Mouse (Mus musculus): Measurements from ENCODE around the gene Ripor2. TPM values are rescaled to one million over a fixed set of nuclear protein-coding genes. Genes with fewer than 3 reads are reported as not detected.

The Ripor2 gene
- polyA plus RNA-seq, 1 experiment from 2014 or later: 3.5 TPM

- in situ Hi-C loops (cut with MboI; ENCODE audit: low pct_unique_long_range_greater_than_20kb): no loop called here
- H3K27me3 ChIP-seq: no peaks in the 10 kb centered on the region
- no peak for ATAC-seq
- ChIA-PET POLR2A (no interaction called here), CTCF (interaction anchor here (1.0 kb wide), 1 partner anchor 13 kb away, joined by 3 read pairs; no protein-coding TSS in a partner anchor)
- TF ChIP-seq CTCF (IDR thresholded peaks at IDR 0.05): no peak
- DNase-seq (ENCODE audit: low read depth, low spot score): no peak
These were observed 88.7 kb downstream of the Ripor2 start for GRCm38 (mm10) chr13:24670676-24671075.

GRCm38 (mm10) chr13:24679027-24679680 is 97.2 kb downstream of the Ripor2 start:
- POLR2A ChIA-PET: no interaction called here
- in situ Hi-C loops (cut with MboI; ENCODE audit: low pct_unique_long_range_greater_than_20kb): no loop called here
- ATAC-seq (peak; percentile 69), DNase-seq (ENCODE audit: low read depth, low spot score) (peak; percentile 61)
- CTCF ChIA-PET: interaction anchor here (0.9 to 1.5 kb wide), 2 partner anchors 8 to 41 kb away, joined by 3 to 5 read pairs; no protein-coding TSS in a partner anchor
- H3K27me3 ChIP-seq: no peaks in the 10 kb centered on the region
- TF ChIP-seq CTCF (IDR thresholded peaks at IDR 0.05): no peak

- CTCF ChIA-PET: no interaction called here
- H3K27me3 ChIP-seq: no peaks in the 10 kb centered on the region
- POLR2A ChIA-PET: no interaction called here
- in situ Hi-C loops (cut with MboI; ENCODE audit: low pct_unique_long_range_greater_than_20kb): no loop called here
- no peak for ATAC-seq
- no peak for TF ChIP-seq CTCF (IDR thresholded peaks at IDR 0.05)
- DNase-seq (ENCODE audit: low read depth, low spot score): no peak
These were observed 99.0 kb downstream of the Ripor2 start for GRCm38 (mm10) chr13:24680951-24681350.

GRCm38 (mm10) chr13:24682346-24682745 is 100.4 kb downstream of the Ripor2 start:
- no peak for DNase-seq (ENCODE audit: low read depth, low spot score)
- in situ Hi-C loops (cut with MboI; ENCODE audit: low pct_unique_long_range_greater_than_20kb): no loop called here
- CTCF ChIA-PET: no interaction called here
- no peak for TF ChIP-seq CTCF (IDR thresholded peaks at IDR 0.05)
- POLR2A ChIA-PET: no interaction called here
- ATAC-seq: no peak
- H3K27me3 ChIP-seq: no peaks in the 10 kb centered on the region

GRCm38 (mm10) chr13:24684503-24684902 is 102.5 kb downstream of the Ripor2 start:
- H3K27me3 ChIP-seq: no peaks in the 10 kb centered on the region
- ATAC-seq (no peak), DNase-seq (ENCODE audit: low read depth, low spot score) (no peak)
- ChIA-PET CTCF (interaction anchor here (1.1 kb wide), 1 partner anchor 203 kb away, joined by 4 read pairs; no protein-coding TSS in a partner anchor), POLR2A (interaction anchor here (1.0 kb wide), 1 partner anchor 30 kb away, joined by 3 read pairs; no protein-coding TSS in a partner anchor)
- in situ Hi-C loops (cut with MboI; ENCODE audit: low pct_unique_long_range_greater_than_20kb): no loop called here
- TF ChIP-seq CTCF (IDR thresholded peaks at IDR 0.05): no peak

- H3K27me3 ChIP-seq: no peaks in the 10 kb centered on the region
- in situ Hi-C loops (cut with MboI; ENCODE audit: low pct_unique_long_range_greater_than_20kb): loop anchor here (5.0 kb wide), 3 partner anchors 91 to 349 kb away; no protein-coding TSS in a partner anchor
- TF ChIP-seq CTCF (IDR thresholded peaks at IDR 0.05): no peak
- no peak for ATAC-seq
- no peak for DNase-seq (ENCODE audit: low read depth, low spot score)
- ChIA-PET POLR2A (no interaction called here), CTCF (interaction anchor here (1.3 to 3.2 kb wide), 6 partner anchors 12 to 204 kb away, joined by 3 to 32 read pairs (median 19); no protein-coding TSS in a partner anchor)
These were observed 103.9 kb downstream of the Ripor2 start for GRCm38 (mm10) chr13:24685846-24686245.

GRCm38 (mm10) chr13:24686705-24687665 is 105.0 kb downstream of the Ripor2 start:
- peak; percentile 93 for TF ChIP-seq CTCF (IDR thresholded peaks at IDR 0.05)
- ATAC-seq (no peak), DNase-seq (ENCODE audit: low read depth, low spot score) (no peak)
- CTCF ChIA-PET: interaction anchor here (0.8 to 3.2 kb wide), 33 partner anchors 8 to 208 kb away, joined by 3 to 32 read pairs (median 4); no protein-coding TSS in a partner anchor
- POLR2A ChIA-PET: no interaction called here
- in situ Hi-C loops (cut with MboI; ENCODE audit: low pct_unique_long_range_greater_than_20kb): loop anchor here (5.0 kb wide), 3 partner anchors 90 to 350 kb away; no protein-coding TSS in a partner anchor
- no peaks in the 10 kb centered on the region for H3K27me3 ChIP-seq

- no peaks in the 10 kb centered on the region for H3K27me3 ChIP-seq
- in situ Hi-C loops (cut with MboI; ENCODE audit: low pct_unique_long_range_greater_than_20kb): no loop called here
- ChIA-PET CTCF (interaction anchor here (1.0 to 1.8 kb wide), 3 partner anchors 12 to 211 kb away, joined by 3 to 7 read pairs (median 4); no protein-coding TSS in a partner anchor), POLR2A (no interaction called here)
- ATAC-seq (no peak), DNase-seq (ENCODE audit: low read depth, low spot score) (no peak)
- TF ChIP-seq CTCF (IDR thresholded peaks at IDR 0.05): no peak
These were observed 111.3 kb downstream of the Ripor2 start for GRCm38 (mm10) chr13:24693312-24693711.

- POLR2A ChIA-PET: no interaction called here
- no peak for ATAC-seq
- DNase-seq (ENCODE audit: low read depth, low spot score): no peak
- in situ Hi-C loops (cut with MboI; ENCODE audit: low pct_unique_long_range_greater_than_20kb): no loop called here
- no peak for TF ChIP-seq CTCF (IDR thresholded peaks at IDR 0.05)
- CTCF ChIA-PET: interaction anchor here (1.3 to 1.6 kb wide), 4 partner anchors 9 to 193 kb away, joined by 3 read pairs; no protein-coding TSS in a partner anchor
- H3K27me3 ChIP-seq: no peaks in the 10 kb centered on the region
These were observed 116.8 kb downstream of the Ripor2 start for GRCm38 (mm10) chr13:24698746-24699145.

- DNase-seq (ENCODE audit: low read depth, low spot score) (no peak), ATAC-seq (no peak)
- H3K27me3 ChIP-seq: no peaks in the 10 kb centered on the region
- no peak for TF ChIP-seq CTCF (IDR thresholded peaks at IDR 0.05)
- in situ Hi-C loops (cut with MboI; ENCODE audit: low pct_unique_long_range_greater_than_20kb): loop anchor here (25.0 kb wide), 1 partner anchor 210 kb away; no protein-coding TSS in a partner anchor
- ChIA-PET POLR2A (no interaction called here), CTCF (interaction anchor here (1.0 to 2.1 kb wide), 2 partner anchors 12 to 73 kb away, joined by 3 to 6 read pairs; no protein-coding TSS in a partner anchor)
These were observed 120.1 kb downstream of the Ripor2 start for GRCm38 (mm10) chr13:24702128-24702527.
